Mouse (Mus musculus) embryonic facial prominence, embryonic 11.5 days (tissue): ENCODE measurements around the gene Map9. TPM values are rescaled to one million over a fixed set of nuclear protein-coding genes. Genes with fewer than 3 reads are reported as not detected.

Source experiments
- ATAC-seq: fragments of 200-750 bp; cut with Nextera tagmentation; replicated peaks from 2 replicates; pipeline ENCODE4 v1.8.0; 2017; ENCODE audit warnings: low read depth; ENCODE audit not compliant: insufficient number of reproducible peaks, low FRiP score, low TSS enrichment
- DNase-seq: peaks from one replicate; pipeline ENCODE4 v3.0.0-alpha.2; 2015; ENCODE audit warnings: low spot score
- H3K27ac ChIP-seq: fragments of 300-500 bp; sonication (generic); replicated peaks from 2 replicates; pipeline ENCODE4 v1.5.1; 2014; ENCODE audit warnings: mild to moderate bottlenecking, low read depth, low read length, control low read depth
- H3K27me3 ChIP-seq: fragments of 300-500 bp; sonication (generic); 2 replicates; pipeline ENCODE4 v1.6.1; 2014; ENCODE audit warnings: mild to moderate bottlenecking, low read length, moderate library complexity, mixed read lengths; ENCODE audit not compliant: control insufficient read depth, insufficient read depth
- H3K36me3 ChIP-seq: fragments of 300-500 bp; sonication (generic); replicated peaks from 2 replicates; pipeline ENCODE4 v1.6.1; 2014; ENCODE audit warnings: low read depth, mild to moderate bottlenecking, low read length, moderate library complexity, mixed read lengths; ENCODE audit not compliant: control insufficient read depth, insufficient read depth
- H3K4me1 ChIP-seq: fragments of 300-500 bp; sonication (generic); 2 replicates; pipeline ENCODE4 v1.6.1; 2014; ENCODE audit warnings: low read length, mixed read lengths; ENCODE audit not compliant: control insufficient read depth, insufficient read depth
- H3K4me2 ChIP-seq: fragments of 300-500 bp; sonication (generic); 2 replicates; pipeline ENCODE4 v1.6.1; 2014; ENCODE audit warnings: low read depth, mild to moderate bottlenecking, control low read depth, low read length, moderate library complexity
- H3K4me3 ChIP-seq: fragments of 300-500 bp; sonication (generic); 2 replicates; pipeline ENCODE4 v1.5.1; 2014; ENCODE audit warnings: low read depth, low read length, control low read depth
- H3K9ac ChIP-seq: fragments of 300-500 bp; sonication (generic); replicated peaks from 2 replicates; pipeline ENCODE4 v1.6.1; 2014; ENCODE audit warnings: mild to moderate bottlenecking, control low read depth, low read length
- H3K9me3 ChIP-seq: fragments of 300-500 bp; sonication (generic); replicated peaks from 2 replicates; pipeline ENCODE4 v1.6.1; 2016; ENCODE audit warnings: mild to moderate bottlenecking, low read length, inconsistent platforms, mixed read lengths; ENCODE audit not compliant: control insufficient read depth
- WGBS: fragments of 180-500 bp; shearing (Covaris S2); extraction: QIAGEN DNeasy Blood & Tissue Kit; methylation state at CpG from one replicate; pipeline ENCODE4 v1.1.7; 2014; 5-methylcytosine and 5-hydroxymethylcytosine counted together
- polyA plus RNA-seq: library from polyadenylated mRNA; unstranded; fragments of >200 nt; fragmentation: Nextera tagmentation; extraction: Ambion mirVana; gene quantifications from 2 replicates; pipeline ENCODE4 v1.2.1, GENCODE M21; 2014

The Map9 gene
- polyA plus RNA-seq, 1 experiment from 2014 or later, result 13.6 TPM

DNA sequence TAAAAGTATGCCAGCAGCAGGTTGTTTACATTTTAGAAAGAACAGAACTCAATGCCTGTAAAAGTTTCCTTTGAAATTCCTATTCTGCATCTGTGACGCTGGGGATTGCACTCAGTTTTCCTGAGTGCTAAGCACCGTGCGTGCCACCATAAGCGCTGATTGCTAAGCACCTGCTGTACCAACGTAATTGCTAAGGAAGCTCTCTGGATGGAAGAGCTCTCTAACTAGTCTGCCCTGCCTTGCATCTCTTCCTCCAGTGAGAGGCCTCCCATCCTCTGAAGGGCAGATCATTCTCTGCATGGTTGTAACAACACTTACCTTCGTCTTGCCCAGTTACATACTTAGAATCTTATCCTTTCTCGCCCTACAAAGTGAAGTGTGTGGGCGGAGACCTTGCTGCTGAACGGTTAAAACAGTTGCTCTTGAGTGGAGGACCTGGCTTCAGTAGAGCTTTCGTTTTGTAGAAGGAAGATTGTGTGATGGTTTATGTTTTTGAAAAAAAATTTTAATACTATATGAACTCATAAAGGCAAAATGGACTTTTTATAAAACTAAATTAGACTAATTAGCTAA is 12.7 kb downstream of the Map9 start:
- no peak for DNase-seq
- no peak overlapping the region for H3K4me3 ChIP-seq
- no peaks in the 10 kb centered on the region for H3K27me3 ChIP-seq
- 91% methylated on average over 10 of the region's 10 CpGs for WGBS
- H3K27ac ChIP-seq, result no peak overlapping the region
- H3K9ac ChIP-seq, result no peak overlapping the region
- no peaks in the 10 kb centered on the region for H3K36me3 ChIP-seq
- ATAC-seq, result no peak
- no peaks in the 10 kb centered on the region; the same call in 1 of the 2 replicates for H3K4me1 ChIP-seq
- H3K9me3 ChIP-seq, result no peaks in the 10 kb centered on the region
- no peak overlapping the region for H3K4me2 ChIP-seq

DNA sequence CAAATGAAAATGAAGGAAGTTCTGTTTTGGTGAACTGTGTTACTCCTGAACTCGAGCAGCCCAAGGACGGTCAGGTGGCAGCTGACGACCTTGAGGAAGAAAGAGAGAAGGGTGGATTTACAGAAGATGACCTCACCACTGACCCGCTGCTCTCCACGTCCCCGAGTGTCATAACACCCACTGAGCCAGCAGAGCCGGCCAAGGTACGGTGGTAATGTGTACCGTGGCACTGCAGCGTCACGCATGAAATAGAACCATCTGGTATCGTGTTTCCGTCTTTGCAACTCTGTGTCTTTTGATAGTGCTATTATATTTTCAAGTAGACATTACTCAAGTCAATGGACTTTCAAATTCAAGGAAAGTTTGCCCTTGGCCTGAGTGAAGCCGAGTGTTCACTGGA is 19.1 kb downstream of the Map9 start:
- DNase-seq (peak; percentile 14), ATAC-seq (no peak)
- no peaks in the 10 kb centered on the region for H3K27me3 ChIP-seq
- H3K4me3 ChIP-seq, result no peak overlapping the region
- H3K9me3 ChIP-seq, result no peaks in the 10 kb centered on the region
- H3K4me2 ChIP-seq, result no peak overlapping the region
- no peaks in the 10 kb centered on the region for H3K4me1 ChIP-seq
- H3K9ac ChIP-seq, result no peak overlapping the region
- WGBS, result 76% methylated on average over 14 of the region's 14 CpGs
- H3K36me3 ChIP-seq, result no peaks in the 10 kb centered on the region
- H3K27ac ChIP-seq, result no peak overlapping the region

DNA sequence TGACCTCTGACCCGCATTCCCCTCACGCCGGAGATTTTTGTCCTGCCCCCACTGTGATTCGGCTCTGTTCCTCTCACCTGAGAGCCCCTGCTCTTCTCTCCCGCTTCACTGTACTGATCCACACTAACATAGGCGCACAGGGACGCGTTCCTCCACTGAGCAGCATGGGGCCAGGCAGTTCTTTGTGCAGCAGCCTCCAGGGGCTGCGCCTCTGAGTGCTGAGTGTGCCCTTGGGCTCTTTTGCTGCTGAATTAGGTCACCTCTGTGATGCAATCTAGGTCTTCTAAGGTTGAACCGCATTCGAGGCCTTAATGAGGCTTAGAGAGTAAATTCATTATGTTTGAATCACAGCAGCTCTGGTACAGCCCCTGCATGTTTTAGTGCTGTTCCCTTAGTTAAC is 24.5 kb downstream of the Map9 start:
- 53% methylated on average over 11 of the region's 11 CpGs for WGBS
- Histone ChIP-seq H3K4me3 (no peak overlapping the region), H3K4me2 (no peak overlapping the region), H3K4me1 (no peaks in the 10 kb centered on the region), H3K27me3 (no peaks in the 10 kb centered on the region), H3K9me3 (no peaks in the 10 kb centered on the region), H3K27ac (no peak overlapping the region), H3K9ac (no peak overlapping the region), H3K36me3 (no peaks in the 10 kb centered on the region)
- no peak for DNase-seq
- ATAC-seq, result 0 out of 2 replicates have a peak, but pooled peaks have one; percentile 62

DNA sequence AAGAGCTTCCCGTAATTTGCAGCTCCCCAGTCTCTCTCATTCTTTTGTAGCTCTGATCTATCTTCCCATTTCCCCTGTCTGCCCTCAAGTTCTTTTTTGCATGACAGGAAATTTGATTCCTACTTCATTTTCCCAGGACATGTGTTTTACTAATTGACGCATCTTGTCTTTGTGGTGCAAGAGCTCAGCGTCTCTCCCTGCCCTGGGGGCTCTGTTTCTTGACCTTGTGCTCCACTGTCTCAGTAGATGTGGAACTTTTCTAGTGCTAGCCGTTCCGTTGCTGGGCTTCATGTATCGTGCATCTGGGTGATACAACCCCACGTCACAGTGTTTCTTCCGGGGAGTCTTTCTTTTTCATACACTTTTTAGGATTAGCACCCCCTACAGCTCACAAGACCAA is 27.2 kb downstream of the Map9 start:
- H3K36me3 ChIP-seq, result no peaks in the 10 kb centered on the region
- 55% methylated on average over 8 of the region's 8 CpGs for WGBS

DNA sequence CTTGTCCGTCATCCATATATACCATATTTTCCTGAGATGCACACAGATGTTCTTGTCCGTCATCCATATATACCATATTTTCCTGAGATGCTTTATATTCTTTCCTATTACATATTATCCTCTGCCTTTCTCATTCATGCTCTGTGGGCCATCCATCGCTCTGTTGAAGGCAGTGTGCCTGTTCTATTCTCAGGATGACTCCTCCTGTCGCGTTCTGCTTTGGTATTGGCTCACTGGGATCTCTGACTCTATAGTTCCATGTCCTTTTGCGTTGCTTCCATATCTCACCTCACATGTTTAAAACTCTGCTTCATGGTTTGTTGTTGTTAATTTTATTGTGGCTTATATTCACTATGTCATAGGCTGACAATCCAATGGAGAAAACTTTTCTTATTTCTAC is 48.0 kb downstream of the Map9 start:
- Histone ChIP-seq H3K27ac (no peak overlapping the region), H3K4me3 (no peak overlapping the region), H3K36me3 (no peaks in the 10 kb centered on the region), H3K4me1 (no peaks in the 10 kb centered on the region), H3K4me2 (no peak overlapping the region), H3K9me3 (no peaks in the 10 kb centered on the region), H3K27me3 (no peaks in the 10 kb centered on the region), H3K9ac (no peak overlapping the region)
- 87% methylated on average over 6 of the region's 6 CpGs for WGBS
- DNase-seq (no peak), ATAC-seq (no peak)

More for the DNA sequence above, 27.2 kb downstream of the Map9 start:
- Histone ChIP-seq H3K4me3 (no peak overlapping the region), H3K9ac (no peak overlapping the region), H3K27me3 (no peaks in the 10 kb centered on the region), H3K4me2 (no peak overlapping the region), H3K27ac (no peak overlapping the region), H3K4me1 (no peaks in the 10 kb centered on the region), H3K9me3 (no peaks in the 10 kb centered on the region)
- DNase-seq (no peak), ATAC-seq (no peak)

DNA sequence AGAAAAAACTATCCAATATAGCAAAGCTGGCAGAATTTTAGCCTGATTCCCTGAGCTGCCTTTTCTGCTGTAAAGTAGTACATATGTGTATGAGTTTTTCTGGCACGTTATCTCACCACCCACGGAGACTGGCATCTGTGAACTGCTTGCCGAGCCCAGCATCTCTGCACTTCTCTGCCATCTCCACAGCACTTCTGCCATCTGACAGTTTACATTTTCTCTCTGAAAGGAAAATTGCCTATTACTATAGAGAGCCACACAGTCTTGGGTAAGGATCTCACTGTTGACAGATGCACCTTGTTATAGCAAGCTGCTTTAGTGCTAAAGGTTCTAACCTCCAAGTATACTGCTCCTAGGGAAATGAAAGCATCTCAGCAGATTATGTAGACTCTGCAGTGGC is 48.5 kb downstream of the Map9 start:
- 96% methylated on average over 3 of the region's 3 CpGs for WGBS
- H3K27ac ChIP-seq, result no peak overlapping the region

DNA sequence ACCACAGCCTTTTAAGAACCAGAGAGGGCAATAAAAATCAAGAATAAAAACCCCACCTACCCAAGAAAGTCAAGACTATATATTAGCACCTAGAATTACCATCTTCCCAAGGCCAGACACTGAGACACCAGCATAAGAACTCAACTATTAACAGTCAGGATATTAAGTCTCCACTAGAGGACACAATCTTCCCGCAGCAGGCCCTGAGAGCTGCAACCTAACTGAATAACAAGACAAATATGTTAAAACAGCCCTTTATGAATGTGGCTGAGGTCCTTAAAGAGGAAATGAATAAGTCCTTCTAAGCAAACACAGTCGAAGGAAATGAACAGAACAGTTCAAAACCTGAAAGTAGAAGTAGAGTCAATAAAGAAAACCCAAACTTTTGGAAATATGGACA is 49.6 kb downstream of the Map9 start:
- WGBS, result 64% methylated on average over 2 of the region's 2 CpGs
- Histone ChIP-seq H3K9me3 (no peaks in the 10 kb centered on the region), H3K9ac (no peak overlapping the region), H3K27ac (no peak overlapping the region), H3K4me1 (no peaks in the 10 kb centered on the region), H3K4me3 (no peak overlapping the region), H3K27me3 (no peaks in the 10 kb centered on the region), H3K4me2 (no peak overlapping the region), H3K36me3 (no peaks in the 10 kb centered on the region)
- DNase-seq (no peak), ATAC-seq (no peak)

More for the DNA sequence above, 48.5 kb downstream of the Map9 start:
- Histone ChIP-seq H3K27me3 (no peaks in the 10 kb centered on the region), H3K4me1 (no peaks in the 10 kb centered on the region), H3K9me3 (no peaks in the 10 kb centered on the region), H3K9ac (no peak overlapping the region), H3K4me3 (no peak overlapping the region), H3K36me3 (no peaks in the 10 kb centered on the region), H3K4me2 (no peak overlapping the region)
- ATAC-seq, result no peak
- no peak for DNase-seq

DNA sequence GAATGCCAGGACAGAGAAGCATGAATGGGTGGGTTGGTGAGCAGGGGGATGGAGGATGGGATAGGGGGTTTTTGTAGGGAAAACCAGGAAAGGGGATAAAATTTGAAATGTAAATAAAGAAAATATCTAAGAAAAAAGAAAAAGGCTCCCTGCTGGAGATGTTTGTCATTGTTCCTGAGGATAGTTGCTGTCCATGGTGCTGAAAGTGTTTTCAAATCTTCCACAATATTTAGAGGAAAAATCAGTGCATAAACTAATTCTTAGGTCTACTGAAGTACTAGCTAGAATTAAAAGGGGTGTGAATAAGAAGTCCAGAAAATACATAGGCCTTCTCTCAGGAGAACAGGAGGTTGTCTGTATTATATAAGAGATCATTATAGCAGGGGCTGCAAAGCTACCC is 54.6 kb downstream of the Map9 start:
- H3K36me3 ChIP-seq, result no peaks in the 10 kb centered on the region
- no peak overlapping the region for H3K4me2 ChIP-seq
- H3K9ac ChIP-seq, result no peak overlapping the region
- H3K9me3 ChIP-seq, result no peaks in the 10 kb centered on the region
- ATAC-seq (no peak), DNase-seq (peak; percentile 79)
- H3K27ac ChIP-seq, result no peak overlapping the region
- no peaks in the 10 kb centered on the region for H3K27me3 ChIP-seq
- H3K4me3 ChIP-seq, result no peak overlapping the region
- no peaks in the 10 kb centered on the region for H3K4me1 ChIP-seq
